Mouse (Mus musculus): ENCODE results near the gene Sema4d. TPM values are rescaled to one million over a fixed set of nuclear protein-coding genes. Genes with fewer than 3 reads are reported as not detected.

Gene Sema4d
- polyA plus RNA-seq, 1 experiment from 2014 or later: 17.4 TPM

DNA sequence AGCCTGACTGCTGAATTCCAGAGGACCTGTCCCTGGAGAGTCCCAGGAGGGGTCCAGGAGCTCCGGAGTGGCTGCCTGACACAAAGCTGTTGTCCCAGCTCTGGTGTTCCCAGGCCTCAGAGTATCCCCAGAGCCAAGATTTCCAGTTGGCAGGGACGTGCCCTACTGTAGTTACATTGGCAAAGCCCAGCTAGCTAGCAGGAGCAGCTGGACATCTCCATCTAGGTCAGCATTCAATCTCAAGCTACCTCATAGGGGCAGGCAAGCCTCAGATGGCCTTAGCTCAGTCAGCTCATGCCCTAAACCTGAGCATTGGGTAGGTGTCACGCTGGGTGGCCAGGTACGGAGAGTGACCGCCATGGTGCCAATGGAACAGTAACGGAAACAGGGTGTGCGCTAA is 62.1 kb downstream of the Sema4d start:
- WGBS: 94% methylated on average over 7 of the region's 7 CpGs
- Histone ChIP-seq H3K27ac (replicated peaks in 1 of 2; ENCODE audit: control insufficient read depth in 1 of 2, insufficient read depth in 1 of 2, low read depth in 2 of 2, low read length in 2 of 2) (no peak overlapping the region), H3K4me2 (ENCODE audit: low read length) (no peak overlapping the region), H3K4me3 (ENCODE audit: control insufficient read depth in 1 of 2, insufficient read depth in 1 of 2, low read depth in 1 of 2, low read length in 2 of 2) (no peak overlapping the region), H3K4me1 (ENCODE audit: control insufficient read depth in 2 of 2, insufficient read depth in 2 of 2, low read length in 2 of 2) (peaks cover 7 to 27% of the 10 kb centered on the region in 2 experiments), H3K27me3 (ENCODE audit: control insufficient read depth, insufficient read depth, low read length) (no peaks in the 10 kb centered on the region), H3K9ac (ENCODE audit: low read length) (no peak overlapping the region), H3K9me3 (ENCODE audit: control insufficient read depth, low read length) (no peaks in the 10 kb centered on the region), H3K36me3 (ENCODE audit: control insufficient read depth, insufficient read depth, low read length) (no peaks in the 10 kb centered on the region)
- ATAC-seq (ENCODE audit: insufficient number of reproducible peaks, insufficient read depth, low FRiP score, low read depth): no peak

DNA sequence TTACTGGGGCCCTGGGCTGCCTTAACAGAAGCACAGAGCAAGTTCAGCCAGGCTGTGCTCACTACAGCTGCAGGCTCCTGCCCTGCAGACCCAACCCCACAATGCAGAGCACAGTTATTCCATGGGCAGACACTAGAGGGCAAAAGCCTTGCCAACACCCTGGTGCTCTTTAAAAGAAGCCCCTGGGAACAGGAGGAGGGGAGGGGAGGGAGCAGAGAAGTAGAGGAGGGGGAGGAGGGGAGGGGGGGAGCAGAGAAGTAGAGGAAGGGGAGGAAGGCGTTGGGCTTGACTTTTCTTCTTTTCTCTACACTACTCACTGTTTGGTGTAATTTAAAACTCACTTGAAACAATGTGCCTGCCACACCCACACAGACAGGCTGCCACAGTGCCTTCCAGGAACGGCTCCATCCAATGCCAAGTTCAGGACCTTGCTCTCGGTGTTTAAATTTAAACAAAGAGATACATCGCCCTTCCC is 63.6 kb downstream of the Sema4d start:
- 11% methylated on average over 4 of the region's 4 CpGs for WGBS
- H3K9ac ChIP-seq (ENCODE audit: low read length): peak overlapping the region; percentile 2; the same call in 1 of the 2 replicates
- no peak overlapping the region for H3K4me3 ChIP-seq (ENCODE audit: control insufficient read depth in 1 of 2, insufficient read depth in 1 of 2, low read depth in 1 of 2, low read length in 2 of 2)
- H3K27ac ChIP-seq (replicated peaks in 1 of 2; ENCODE audit: control insufficient read depth in 1 of 2, insufficient read depth in 1 of 2, low read depth in 2 of 2, low read length in 2 of 2): peak overlapping the region in 1 of 2 experiments; percentile 49; a peak in 1 of 4 replicates
- H3K9me3 ChIP-seq (ENCODE audit: control insufficient read depth, low read length): no peaks in the 10 kb centered on the region
- no peak overlapping the region for H3K4me2 ChIP-seq (ENCODE audit: low read length)
- no peak for ATAC-seq (ENCODE audit: insufficient number of reproducible peaks, insufficient read depth, low FRiP score, low read depth)
- H3K27me3 ChIP-seq (ENCODE audit: control insufficient read depth, insufficient read depth, low read length): no peaks in the 10 kb centered on the region
- H3K36me3 ChIP-seq (ENCODE audit: control insufficient read depth, insufficient read depth, low read length): no peaks in the 10 kb centered on the region
- H3K4me1 ChIP-seq (ENCODE audit: control insufficient read depth in 2 of 2, insufficient read depth in 2 of 2, low read length in 2 of 2): peaks cover 5 to 19% of the 10 kb centered on the region in 2 experiments

DNA sequence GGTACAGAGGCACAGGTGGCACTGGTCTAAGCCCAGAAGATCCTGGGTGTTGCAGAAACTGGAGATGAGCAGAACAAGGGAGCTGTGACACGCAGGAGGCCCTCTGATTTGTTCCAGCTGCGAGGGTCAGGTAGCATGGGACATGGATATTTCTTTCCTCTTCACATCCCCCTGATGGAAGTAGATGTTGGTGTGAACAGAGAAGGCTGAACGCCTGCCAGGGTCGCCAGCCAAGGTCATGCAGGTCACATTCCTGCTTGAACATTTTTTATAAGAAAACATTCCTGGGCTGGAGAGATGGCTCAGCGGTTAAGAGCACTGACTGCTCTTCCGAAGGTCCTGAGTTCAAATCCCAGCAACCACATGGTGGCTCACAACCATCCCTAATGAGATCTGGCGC is 66.2 kb downstream of the Sema4d start:
- Histone ChIP-seq H3K27ac (replicated peaks in 1 of 2; ENCODE audit: control insufficient read depth in 1 of 2, insufficient read depth in 1 of 2, low read depth in 2 of 2, low read length in 2 of 2) (no peak overlapping the region), H3K4me3 (ENCODE audit: control insufficient read depth in 1 of 2, insufficient read depth in 1 of 2, low read depth in 1 of 2, low read length in 2 of 2) (no peak overlapping the region), H3K9ac (ENCODE audit: low read length) (no peak overlapping the region), H3K27me3 (ENCODE audit: control insufficient read depth, insufficient read depth, low read length) (no peaks in the 10 kb centered on the region), H3K9me3 (ENCODE audit: control insufficient read depth, low read length) (no peaks in the 10 kb centered on the region), H3K4me2 (ENCODE audit: low read length) (no peak overlapping the region), H3K36me3 (ENCODE audit: control insufficient read depth, insufficient read depth, low read length) (no peaks in the 10 kb centered on the region), H3K4me1 (ENCODE audit: control insufficient read depth in 2 of 2, insufficient read depth in 2 of 2, low read length in 2 of 2) (peaks cover 5 to 19% of the 10 kb centered on the region in 2 experiments)
- ATAC-seq (ENCODE audit: insufficient number of reproducible peaks, insufficient read depth, low FRiP score, low read depth): no peak
- WGBS: 63% methylated on average over 6 of the region's 7 CpGs

DNA sequence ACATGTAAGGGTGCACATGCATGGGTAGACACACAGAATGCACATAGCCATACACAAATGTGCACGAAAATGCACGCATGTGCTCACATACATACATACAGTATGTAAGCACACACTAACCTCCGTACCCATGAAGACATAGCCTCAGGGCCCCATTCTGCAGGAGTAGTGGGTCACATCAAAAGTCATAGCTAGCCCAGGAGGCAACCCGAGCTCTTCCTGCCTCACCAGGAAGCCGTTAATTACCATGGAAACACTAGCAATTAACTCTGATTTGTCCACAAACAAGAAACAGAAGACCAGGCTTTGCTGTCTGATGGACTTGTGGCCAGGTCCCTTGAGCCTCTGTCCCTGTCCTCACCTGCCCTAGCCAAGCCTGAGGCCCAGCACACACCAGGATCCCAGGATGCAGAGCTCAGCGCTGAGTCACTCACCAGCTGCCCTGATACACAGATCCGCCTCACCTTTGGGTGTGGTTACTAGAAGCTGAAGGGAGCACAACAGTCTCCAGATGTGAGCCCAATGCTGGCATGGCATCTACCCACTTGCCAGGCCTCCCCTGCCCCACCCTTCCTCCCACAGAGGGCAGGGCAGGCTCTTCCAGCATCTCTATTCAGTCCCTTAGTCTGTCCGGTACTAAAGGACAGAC is 67.5 kb downstream of the Sema4d start:
- ATAC-seq (ENCODE audit: insufficient number of reproducible peaks, insufficient read depth, low FRiP score, low read depth): no peak
- WGBS: 72% methylated on average over 8 of the region's 8 CpGs
- no peaks in the 10 kb centered on the region for H3K27me3 ChIP-seq (ENCODE audit: control insufficient read depth, insufficient read depth, low read length)

DNA sequence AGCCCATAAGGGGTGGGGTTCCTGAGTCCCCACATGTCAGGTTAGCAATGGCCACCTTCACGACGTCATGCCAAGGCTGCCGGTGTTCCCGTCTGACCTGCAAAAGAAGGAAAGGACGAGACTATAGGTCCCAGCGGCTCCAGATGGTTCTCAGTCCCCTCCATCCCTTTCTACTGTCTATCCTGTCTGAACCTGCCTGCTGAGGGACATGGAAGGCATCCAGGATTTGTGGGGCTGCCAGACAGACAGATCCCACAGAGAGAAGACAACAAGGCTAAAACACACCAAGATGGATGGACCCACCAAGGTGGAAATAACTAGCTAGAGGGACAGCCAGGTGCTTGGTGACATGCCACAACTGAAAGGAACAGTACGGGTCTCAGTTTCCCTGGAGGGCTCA is 68.1 kb downstream of the Sema4d start:
- no peak overlapping the region for H3K4me3 ChIP-seq (ENCODE audit: control insufficient read depth in 1 of 2, insufficient read depth in 1 of 2, low read depth in 1 of 2, low read length in 2 of 2)
- ATAC-seq (ENCODE audit: insufficient number of reproducible peaks, insufficient read depth, low FRiP score, low read depth): no peak
- no peak overlapping the region for H3K27ac ChIP-seq (replicated peaks in 1 of 2; ENCODE audit: control insufficient read depth in 1 of 2, insufficient read depth in 1 of 2, low read depth in 2 of 2, low read length in 2 of 2)
- peaks cover 4 to 17% of the 10 kb centered on the region in 2 experiments for H3K4me1 ChIP-seq (ENCODE audit: control insufficient read depth in 2 of 2, insufficient read depth in 2 of 2, low read length in 2 of 2)
- H3K36me3 ChIP-seq (ENCODE audit: control insufficient read depth, insufficient read depth, low read length): 0 out of 2 replicates have a peak, but pooled peaks cover 5% of the 10 kb centered on the region
- WGBS: 85% methylated on average over 7 of the region's 7 CpGs
- H3K9ac ChIP-seq (ENCODE audit: low read length): no peak overlapping the region
- H3K27me3 ChIP-seq (ENCODE audit: control insufficient read depth, insufficient read depth, low read length): no peaks in the 10 kb centered on the region
- H3K4me2 ChIP-seq (ENCODE audit: low read length): no peak overlapping the region
- H3K9me3 ChIP-seq (ENCODE audit: control insufficient read depth, low read length): no peaks in the 10 kb centered on the region

More for the DNA sequence above, 67.5 kb downstream of the Sema4d start:
- Histone ChIP-seq H3K4me1 (ENCODE audit: control insufficient read depth in 2 of 2, insufficient read depth in 2 of 2, low read length in 2 of 2) (peaks cover 5 to 19% of the 10 kb centered on the region in 2 experiments), H3K27ac (replicated peaks in 1 of 2; ENCODE audit: control insufficient read depth in 1 of 2, insufficient read depth in 1 of 2, low read depth in 2 of 2, low read length in 2 of 2) (no peak overlapping the region), H3K4me3 (ENCODE audit: control insufficient read depth in 1 of 2, insufficient read depth in 1 of 2, low read depth in 1 of 2, low read length in 2 of 2) (no peak overlapping the region), H3K9ac (ENCODE audit: low read length) (no peak overlapping the region), H3K9me3 (ENCODE audit: control insufficient read depth, low read length) (no peaks in the 10 kb centered on the region), H3K36me3 (ENCODE audit: control insufficient read depth, insufficient read depth, low read length) (no peaks in the 10 kb centered on the region), H3K4me2 (ENCODE audit: low read length) (no peak overlapping the region)

DNA sequence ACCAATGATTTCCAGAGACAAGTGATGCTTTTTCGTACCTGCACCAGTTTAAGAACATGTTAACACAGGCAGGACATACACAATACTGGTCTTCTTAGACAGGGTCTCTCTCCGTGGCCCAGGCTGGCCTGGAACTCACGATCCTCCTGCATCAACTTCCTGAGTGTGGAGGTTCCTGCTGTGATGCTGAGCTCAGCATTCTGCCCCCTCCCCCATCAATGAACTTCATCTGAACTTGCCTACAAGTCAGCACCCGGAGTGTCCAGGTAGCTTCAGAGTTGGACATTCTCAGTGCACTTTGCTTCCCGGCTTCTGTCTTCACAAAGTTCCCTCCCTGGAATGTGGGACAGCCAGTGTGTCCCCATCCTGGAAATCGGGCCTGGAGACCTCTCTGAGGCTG is 69.0 kb downstream of the Sema4d start:
- H3K36me3 ChIP-seq (ENCODE audit: control insufficient read depth, insufficient read depth, low read length): 0 out of 2 replicates have a peak, but pooled peaks cover 7% of the 10 kb centered on the region
- no peak for ATAC-seq (ENCODE audit: insufficient number of reproducible peaks, insufficient read depth, low FRiP score, low read depth)
- no peaks in the 10 kb centered on the region for H3K9me3 ChIP-seq (ENCODE audit: control insufficient read depth, low read length)
- H3K27me3 ChIP-seq (ENCODE audit: control insufficient read depth, insufficient read depth, low read length): no peaks in the 10 kb centered on the region
- no peak overlapping the region for H3K27ac ChIP-seq (replicated peaks in 1 of 2; ENCODE audit: control insufficient read depth in 1 of 2, insufficient read depth in 1 of 2, low read depth in 2 of 2, low read length in 2 of 2)
- no peak overlapping the region for H3K4me2 ChIP-seq (ENCODE audit: low read length)
- no peak overlapping the region for H3K4me3 ChIP-seq (ENCODE audit: control insufficient read depth in 1 of 2, insufficient read depth in 1 of 2, low read depth in 1 of 2, low read length in 2 of 2)
- peaks cover 0 to 9% of the 10 kb centered on the region in 2 experiments; a peak in 3 of 4 replicates for H3K4me1 ChIP-seq (ENCODE audit: control insufficient read depth in 2 of 2, insufficient read depth in 2 of 2, low read length in 2 of 2)
- WGBS: 74% methylated on average over 6 of the region's 6 CpGs
- no peak overlapping the region for H3K9ac ChIP-seq (ENCODE audit: low read length)

DNA sequence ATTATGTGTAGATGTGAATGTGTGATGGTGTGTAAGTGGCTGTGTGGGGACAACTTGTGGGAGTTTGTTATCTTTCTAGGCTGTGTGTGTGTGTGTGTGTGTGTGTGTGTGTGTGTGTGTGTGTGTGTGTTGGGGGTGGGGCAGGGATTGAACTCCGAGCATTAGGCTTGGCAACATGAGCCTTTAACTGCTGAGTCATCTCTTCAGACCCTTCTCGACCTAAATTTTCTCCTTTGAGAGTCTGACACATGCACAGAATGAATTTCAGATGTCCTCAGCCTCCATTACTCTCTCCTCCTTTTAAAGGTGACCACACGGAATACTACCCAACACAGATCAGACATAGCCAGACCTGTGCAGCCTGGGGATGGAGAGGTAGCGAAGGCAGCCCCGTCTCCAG is 70.4 kb downstream of the Sema4d start:
- 80% methylated on average over 5 of the region's 5 CpGs for WGBS
- no peaks in the 10 kb centered on the region; a peak in 1 of 4 replicates for H3K4me1 ChIP-seq (ENCODE audit: control insufficient read depth in 2 of 2, insufficient read depth in 2 of 2, low read length in 2 of 2)
- no peak overlapping the region for H3K27ac ChIP-seq (replicated peaks in 1 of 2; ENCODE audit: control insufficient read depth in 1 of 2, insufficient read depth in 1 of 2, low read depth in 2 of 2, low read length in 2 of 2)
- H3K9ac ChIP-seq (ENCODE audit: low read length): no peak overlapping the region
- H3K4me2 ChIP-seq (ENCODE audit: low read length): no peak overlapping the region
- ATAC-seq (ENCODE audit: insufficient number of reproducible peaks, insufficient read depth, low FRiP score, low read depth): no peak
- H3K4me3 ChIP-seq (ENCODE audit: control insufficient read depth in 1 of 2, insufficient read depth in 1 of 2, low read depth in 1 of 2, low read length in 2 of 2): no peak overlapping the region
- no peaks in the 10 kb centered on the region for H3K27me3 ChIP-seq (ENCODE audit: control insufficient read depth, insufficient read depth, low read length)
- peaks cover 16% of the 10 kb centered on the region; the same call in 1 of the 2 replicates for H3K36me3 ChIP-seq (ENCODE audit: control insufficient read depth, insufficient read depth, low read length)
- H3K9me3 ChIP-seq (ENCODE audit: control insufficient read depth, low read length): no peaks in the 10 kb centered on the region

DNA sequence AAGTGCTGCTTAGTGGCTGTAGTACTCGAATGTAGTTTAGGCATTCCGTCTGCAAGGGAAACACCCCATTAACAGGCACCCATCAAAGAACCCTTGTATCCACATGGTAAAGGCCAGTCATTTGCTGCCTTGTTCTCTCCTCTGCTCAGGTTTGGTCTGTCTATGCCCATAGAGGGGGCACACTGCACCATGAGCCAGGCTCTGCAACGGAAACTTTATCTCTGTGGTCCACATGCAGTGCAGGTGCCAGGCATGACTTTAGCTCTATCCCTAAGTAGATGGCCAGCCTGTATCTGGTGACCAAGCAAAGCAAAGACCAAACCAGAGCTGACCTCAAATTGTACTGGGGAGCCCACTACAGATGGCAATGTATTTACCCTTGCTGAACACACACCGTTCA is 73.0 kb downstream of the Sema4d start:
- no peaks in the 10 kb centered on the region for H3K27me3 ChIP-seq (ENCODE audit: control insufficient read depth, insufficient read depth, low read length)
- WGBS: 86% methylated on average over 4 of the region's 4 CpGs
- peaks cover 16% of the 10 kb centered on the region for H3K36me3 ChIP-seq (ENCODE audit: control insufficient read depth, insufficient read depth, low read length)
- ATAC-seq (ENCODE audit: insufficient number of reproducible peaks, insufficient read depth, low FRiP score, low read depth): no peak
- H3K4me1 ChIP-seq (ENCODE audit: control insufficient read depth in 2 of 2, insufficient read depth in 2 of 2, low read length in 2 of 2): peaks cover 4 to 8% of the 10 kb centered on the region in 2 experiments; a peak in 2 of 4 replicates
- no peak overlapping the region for H3K4me3 ChIP-seq (ENCODE audit: control insufficient read depth in 1 of 2, insufficient read depth in 1 of 2, low read depth in 1 of 2, low read length in 2 of 2)
- no peak overlapping the region for H3K4me2 ChIP-seq (ENCODE audit: low read length)
- no peaks in the 10 kb centered on the region for H3K9me3 ChIP-seq (ENCODE audit: control insufficient read depth, low read length)
- no peak overlapping the region for H3K27ac ChIP-seq (replicated peaks in 1 of 2; ENCODE audit: control insufficient read depth in 1 of 2, insufficient read depth in 1 of 2, low read depth in 2 of 2, low read length in 2 of 2)
- H3K9ac ChIP-seq (ENCODE audit: low read length): no peak overlapping the region
